Mouse (Mus musculus) forebrain, embryonic 10.5 days (tissue): ENCODE results near the gene Frem1. TPM values are rescaled to one million over a fixed set of nuclear protein-coding genes. Genes with fewer than 3 reads are reported as not detected.

Experiments
- DNase-seq: peaks from one replicate; pipeline ENCODE4 v3.0.0-alpha.2; 2017; ENCODE audit warnings: low spot score; ENCODE audit errors: extremely low spot score
- H3K27ac ChIP-seq: fragments of 300-500 bp; sonication (generic); 2 replicates; pipeline ENCODE4 v1.5.1; 2016; ENCODE audit warnings: mild to moderate bottlenecking
- H3K27me3 ChIP-seq: fragments of 300-500 bp; sonication (generic); 2 replicates; pipeline ENCODE4 v1.6.1; 2016; ENCODE audit warnings: mild to moderate bottlenecking; ENCODE audit not compliant: poor library complexity, severe bottlenecking
- H3K36me3 ChIP-seq: fragments of 300-500 bp; sonication (generic); replicated peaks from 2 replicates; pipeline ENCODE4 v1.6.1; 2016; ENCODE audit warnings: mild to moderate bottlenecking, moderate library complexity
- H3K4me1 ChIP-seq: fragments of 300-500 bp; sonication (generic); 2 replicates; pipeline ENCODE4 v1.6.1; 2016
- H3K4me3 ChIP-seq: fragments of 300-500 bp; sonication (generic); 2 replicates; pipeline ENCODE4 v1.5.1; 2016; ENCODE audit warnings: mild to moderate bottlenecking, moderate library complexity
- H3K9me3 ChIP-seq: fragments of 300-500 bp; sonication (generic); 2 replicates; pipeline ENCODE4 v1.6.1; 2016; ENCODE audit warnings: mild to moderate bottlenecking, moderate library complexity
- WGBS: fragments of 180-500 bp; shearing (Covaris S2); methylation state at CpG from one replicate; pipeline ENCODE4 v1.1.7; 2016; 5-methylcytosine and 5-hydroxymethylcytosine counted together
- polyA plus RNA-seq: library from polyadenylated mRNA; unstranded; fragments of >200 nt; fragmentation: Nextera tagmentation; extraction: Ambion mirVana; gene quantifications from 2 replicates; pipeline ENCODE4 v1.2.1, GENCODE M21; 2016

Gene Frem1
- polyA plus RNA-seq, 1 experiment from 2014 or later: 7.2 TPM

DNA sequence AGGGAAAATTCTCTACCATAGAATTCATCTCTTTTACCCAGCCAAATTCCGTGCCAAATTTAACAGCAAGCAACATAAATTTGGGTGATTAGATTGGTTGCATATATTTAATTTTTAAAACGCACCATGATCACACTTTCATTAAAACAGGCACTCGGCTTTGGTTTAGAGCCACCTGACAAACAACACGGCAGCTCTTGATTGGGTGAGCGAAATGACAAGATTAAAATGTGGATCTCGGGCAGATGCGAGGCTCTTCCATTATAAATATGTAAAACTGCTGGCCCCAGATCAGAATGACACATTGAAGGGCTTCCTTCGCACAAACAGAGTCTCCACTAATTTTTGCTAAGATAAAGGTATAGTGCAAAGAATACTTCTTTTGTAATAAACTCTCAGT lies 105.4 kb downstream of the Frem1 start:
- Histone ChIP-seq H3K9me3 (no peaks in the 10 kb centered on the region), H3K27me3 (no peaks in the 10 kb centered on the region), H3K4me1 (no peaks in the 10 kb centered on the region), H3K4me3 (no peak overlapping the region), H3K27ac (no peak overlapping the region), H3K36me3 (peaks cover 8% of the 10 kb centered on the region; the same call in 1 of the 2 replicates)
- 94% methylated on average over 8 of the region's 8 CpGs for WGBS
- DNase-seq: no peak

DNA sequence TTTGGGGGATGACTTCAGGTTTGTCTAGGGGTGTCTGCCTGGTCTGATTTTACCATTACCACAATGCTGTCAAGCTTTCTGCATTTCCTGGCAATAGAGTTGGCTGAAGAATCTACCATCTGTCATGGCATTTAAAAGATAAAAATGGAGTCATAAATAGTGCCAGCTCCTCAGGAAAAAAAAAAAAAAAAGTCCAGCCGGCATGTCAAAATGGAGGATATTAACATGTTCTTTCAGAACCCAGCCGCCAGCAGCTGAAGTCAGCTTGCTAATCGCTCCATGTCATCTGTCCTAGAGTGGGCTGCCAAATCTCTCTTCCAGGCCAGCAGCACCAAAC lies 105.9 kb downstream of the Frem1 start:
- Histone ChIP-seq H3K4me3 (no peak overlapping the region), H3K9me3 (no peaks in the 10 kb centered on the region), H3K4me1 (no peaks in the 10 kb centered on the region), H3K36me3 (peaks cover 8% of the 10 kb centered on the region; the same call in 1 of the 2 replicates), H3K27me3 (no peaks in the 10 kb centered on the region), H3K27ac (no peak overlapping the region)
- no peak for DNase-seq
- 84% methylated on average over 3 of the region's 3 CpGs for WGBS

DNA sequence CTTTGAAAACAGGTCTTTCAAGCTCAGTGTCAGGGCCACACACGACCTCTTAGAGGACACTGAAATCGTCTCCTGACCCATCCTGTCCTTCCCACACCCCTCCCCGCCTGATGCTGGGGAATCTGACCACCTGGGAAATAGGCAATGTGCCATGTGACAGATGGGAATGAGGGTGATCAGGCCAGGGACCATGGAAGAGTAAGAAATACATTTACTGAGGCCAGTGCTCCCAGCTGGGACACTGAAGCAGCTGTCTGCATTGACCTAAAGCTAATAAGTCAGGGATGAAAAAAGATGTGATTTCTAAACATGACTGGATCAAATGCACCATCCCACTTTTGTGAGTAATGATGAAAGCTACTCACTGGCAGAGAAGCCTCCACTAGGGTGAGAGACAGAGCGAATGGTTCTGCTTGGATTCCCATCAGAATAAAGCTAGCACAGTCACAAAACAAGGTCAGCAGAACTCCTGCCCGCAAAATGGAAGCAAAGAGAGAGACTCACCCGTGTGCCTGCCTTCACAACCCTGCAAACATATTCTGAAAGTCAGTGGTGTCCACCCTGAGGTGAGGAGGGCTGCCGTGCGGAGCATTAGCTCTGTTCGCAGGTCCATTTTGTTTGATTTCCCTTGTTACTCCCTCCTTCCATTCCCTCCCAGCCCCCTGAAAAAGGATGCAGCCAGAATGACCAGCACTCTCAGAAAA lies 106.4 kb downstream of the Frem1 start:
- H3K4me3 ChIP-seq: no peak overlapping the region
- DNase-seq: no peak
- peaks cover 8% of the 10 kb centered on the region; the same call in 1 of the 2 replicates for H3K36me3 ChIP-seq
- H3K27ac ChIP-seq: no peak overlapping the region
- no peaks in the 10 kb centered on the region for H3K4me1 ChIP-seq
- no peaks in the 10 kb centered on the region for H3K27me3 ChIP-seq
- WGBS: 83% methylated on average over 9 of the region's 9 CpGs
- no peaks in the 10 kb centered on the region for H3K9me3 ChIP-seq

DNA sequence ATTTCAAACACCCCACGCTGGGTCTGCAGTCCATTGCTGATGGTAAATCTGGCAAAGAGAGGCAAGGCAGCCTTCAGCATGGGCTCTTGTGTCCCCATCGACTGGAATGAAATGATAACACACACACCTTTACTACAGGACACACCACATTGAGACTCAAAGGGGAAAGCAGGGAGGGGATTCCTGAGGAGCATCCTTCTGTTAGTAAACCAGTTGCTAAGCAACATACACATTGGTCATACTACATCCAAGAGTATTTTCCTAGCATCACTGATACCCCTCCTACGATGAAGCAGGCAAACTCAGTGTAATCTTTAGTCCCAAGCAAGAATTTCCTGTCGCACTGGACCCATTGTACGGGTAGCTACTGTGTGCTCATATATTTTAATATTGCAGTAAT lies 111.5 kb downstream of the Frem1 start:
- H3K36me3 ChIP-seq: peaks cover 12% of the 10 kb centered on the region
- 91% methylated on average over 5 of the region's 5 CpGs for WGBS
- no peak for DNase-seq
- H3K4me1 ChIP-seq: no peaks in the 10 kb centered on the region
- no peak overlapping the region for H3K4me3 ChIP-seq
- no peaks in the 10 kb centered on the region for H3K9me3 ChIP-seq
- H3K27me3 ChIP-seq: no peaks in the 10 kb centered on the region
- H3K27ac ChIP-seq: no peak overlapping the region

DNA sequence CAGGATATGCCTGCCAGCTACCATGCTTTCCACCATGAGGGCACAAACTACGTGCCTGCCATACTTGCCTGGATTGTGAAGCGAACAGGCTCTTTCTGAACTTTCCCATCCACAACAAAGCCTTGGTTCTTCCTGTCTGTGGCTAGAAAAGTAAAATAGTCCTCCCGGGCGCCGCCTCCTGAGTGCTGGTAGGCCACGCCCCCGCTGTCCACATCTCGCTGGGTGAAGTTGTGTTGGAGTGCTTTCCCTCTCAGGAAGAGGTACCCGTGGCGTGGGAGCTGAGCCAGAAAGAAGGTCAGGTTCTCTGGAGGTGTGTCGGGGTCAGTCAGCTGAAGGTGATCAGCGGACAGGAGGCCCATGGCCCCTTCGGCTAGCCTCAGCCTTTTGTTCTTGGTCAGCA lies 111.9 kb downstream of the Frem1 start:
- H3K9me3 ChIP-seq: no peaks in the 10 kb centered on the region
- DNase-seq: no peak
- H3K27ac ChIP-seq: no peak overlapping the region
- 86% methylated on average over 13 of the region's 13 CpGs for WGBS
- peaks cover 12% of the 10 kb centered on the region for H3K36me3 ChIP-seq
- H3K27me3 ChIP-seq: no peaks in the 10 kb centered on the region
- H3K4me1 ChIP-seq: no peaks in the 10 kb centered on the region
- no peak overlapping the region for H3K4me3 ChIP-seq

DNA sequence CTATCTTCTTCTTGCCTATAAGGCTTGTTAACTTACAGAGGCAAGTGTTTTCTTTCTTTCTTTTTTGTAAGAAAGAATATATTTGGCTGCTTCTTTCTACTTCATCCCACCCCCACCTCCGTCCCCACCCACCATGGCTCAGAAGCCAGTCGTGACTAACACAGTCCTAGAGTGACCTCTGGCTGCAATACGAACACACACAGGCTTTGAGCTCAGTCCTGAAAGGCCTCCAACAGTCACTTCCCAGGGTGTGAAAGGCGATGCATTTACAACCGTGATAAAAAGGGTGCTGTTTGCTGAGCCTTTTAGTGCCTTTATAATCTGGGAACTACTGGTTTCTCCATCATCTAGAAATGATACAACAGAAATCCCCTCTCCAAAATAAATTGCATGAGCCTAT lies 117.8 kb downstream of the Frem1 start:
- no peak for DNase-seq
- H3K4me1 ChIP-seq: peaks cover 15% of the 10 kb centered on the region; the same call in 1 of the 2 replicates
- no peaks in the 10 kb centered on the region for H3K27me3 ChIP-seq
- no peak overlapping the region for H3K4me3 ChIP-seq
- H3K9me3 ChIP-seq: no peaks in the 10 kb centered on the region
- 21% methylated on average over 5 of the region's 5 CpGs for WGBS
- H3K27ac ChIP-seq: no peak overlapping the region
- peaks cover 2% of the 10 kb centered on the region; the same call in 1 of the 2 replicates for H3K36me3 ChIP-seq

DNA sequence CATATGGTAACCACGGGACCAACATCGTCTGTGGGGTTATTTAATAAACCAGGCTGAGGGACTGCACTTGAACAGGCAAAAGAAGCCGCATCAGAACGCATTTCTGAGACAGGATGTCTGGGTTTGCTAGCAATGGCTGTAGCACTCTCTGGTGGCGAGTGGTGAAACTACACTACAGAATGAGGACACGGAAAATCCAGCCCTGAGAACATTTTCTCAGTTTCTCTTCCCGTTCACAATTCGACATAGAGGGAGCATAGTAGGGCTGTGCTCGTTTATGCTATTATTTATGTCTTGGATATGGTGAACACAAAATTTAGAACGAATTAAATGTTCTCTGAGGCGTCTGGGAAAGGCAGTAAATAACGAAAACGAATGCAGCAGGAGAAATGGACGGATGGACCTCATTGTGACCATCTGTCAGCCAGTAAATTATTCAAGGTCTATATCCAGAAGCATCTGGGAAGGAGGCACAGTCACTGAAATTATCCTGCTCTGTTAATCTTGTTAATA lies 118.4 kb downstream of the Frem1 start:
- 24% methylated on average over 14 of the region's 14 CpGs for WGBS
- Histone ChIP-seq H3K27ac (0 out of 2 replicates have a peak overlapping the region, but pooled peaks have one; percentile 6), H3K36me3 (no peaks in the 10 kb centered on the region), H3K4me1 (peaks cover 17% of the 10 kb centered on the region; the same call in 1 of the 2 replicates), H3K9me3 (no peaks in the 10 kb centered on the region), H3K27me3 (no peaks in the 10 kb centered on the region), H3K4me3 (peak overlapping the region; percentile 19; the same call in 1 of the 2 replicates)
- peak; percentile 70 for DNase-seq

DNA sequence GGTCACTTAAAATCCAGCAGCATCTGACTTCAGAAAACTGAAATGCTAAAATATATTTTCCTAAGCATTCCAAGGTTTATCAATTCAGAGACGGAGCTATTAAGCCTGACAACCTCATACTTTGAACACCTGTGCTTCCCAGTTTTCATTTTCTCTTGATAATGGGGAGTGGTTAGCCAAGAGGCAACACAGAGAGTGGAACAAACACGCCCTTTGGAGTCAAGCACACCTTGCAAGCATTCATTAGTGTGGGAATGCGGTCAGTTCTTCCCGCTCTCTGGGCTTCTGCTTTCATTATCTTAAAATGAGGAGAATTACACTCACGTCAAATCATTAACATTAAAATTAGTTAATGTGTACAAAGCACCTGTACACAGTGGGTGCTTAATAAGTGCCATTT lies 122.1 kb downstream of the Frem1 start:
- 79% methylated on average over 5 of the region's 5 CpGs for whole genome bisulfite sequencing
- Histone ChIP-seq H3K27ac (no peak overlapping the region), H3K9me3 (no peaks in the 10 kb centered on the region), H3K4me3 (no peak overlapping the region), H3K4me1 (peaks cover 17% of the 10 kb centered on the region; the same call in 1 of the 2 replicates), H3K36me3 (no peaks in the 10 kb centered on the region), H3K27me3 (no peaks in the 10 kb centered on the region)
- DNase-seq: no peak

DNA sequence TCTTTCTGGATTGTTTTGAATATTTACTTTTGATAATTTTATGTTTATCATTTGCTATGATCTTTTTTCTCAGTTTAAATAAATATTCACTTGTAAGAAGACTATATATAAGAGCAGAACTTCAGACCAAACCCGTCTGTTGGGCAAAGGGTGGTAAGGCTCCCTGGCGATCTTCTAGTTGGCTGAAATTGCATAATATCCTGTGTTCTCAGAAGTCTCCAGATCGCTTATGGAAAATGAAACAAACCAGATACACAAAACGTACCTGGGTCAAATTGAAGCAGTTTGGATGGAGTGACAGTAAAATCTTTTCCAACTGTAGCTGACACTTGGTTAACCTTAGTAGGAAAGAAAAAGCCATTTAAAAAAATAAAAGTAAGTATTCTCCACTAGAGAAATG lies 130.2 kb downstream of the Frem1 start:
- H3K4me1 ChIP-seq: peaks cover 20% of the 10 kb centered on the region
- H3K9me3 ChIP-seq: no peaks in the 10 kb centered on the region
- H3K27me3 ChIP-seq: no peaks in the 10 kb centered on the region
- H3K4me3 ChIP-seq: no peak overlapping the region
- no peak overlapping the region for H3K27ac ChIP-seq
- DNase-seq: no peak
- 86% methylated on average over 4 of the region's 4 CpGs for WGBS
- H3K36me3 ChIP-seq: no peaks in the 10 kb centered on the region

DNA sequence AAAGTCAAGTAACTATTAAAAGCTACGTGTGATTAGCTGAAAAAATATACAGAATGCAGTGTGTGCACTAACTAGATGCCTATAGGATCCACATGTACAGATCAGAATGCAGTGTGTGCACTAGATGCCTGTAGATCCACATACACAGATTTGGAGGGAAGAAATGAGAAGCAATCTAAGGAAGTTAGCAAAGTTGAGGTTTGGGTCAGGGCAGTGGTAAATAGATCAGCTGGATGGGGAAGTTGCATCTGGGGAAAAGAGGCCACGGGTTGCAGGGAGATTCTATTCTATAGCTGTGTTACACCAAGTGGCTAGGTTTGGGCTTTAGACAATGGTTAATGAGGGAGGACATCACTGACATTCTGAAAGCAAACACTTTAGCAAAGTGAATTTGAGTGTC lies 133.5 kb downstream of the Frem1 start:
- WGBS: 83% methylated on average over 2 of the region's 2 CpGs
- H3K4me3 ChIP-seq: no peak overlapping the region
- H3K36me3 ChIP-seq: no peaks in the 10 kb centered on the region
- no peaks in the 10 kb centered on the region for H3K27me3 ChIP-seq
- no peaks in the 10 kb centered on the region for H3K9me3 ChIP-seq
- H3K27ac ChIP-seq: no peak overlapping the region
- no peak for DNase-seq
- H3K4me1 ChIP-seq: peaks cover 50% of the 10 kb centered on the region

DNA sequence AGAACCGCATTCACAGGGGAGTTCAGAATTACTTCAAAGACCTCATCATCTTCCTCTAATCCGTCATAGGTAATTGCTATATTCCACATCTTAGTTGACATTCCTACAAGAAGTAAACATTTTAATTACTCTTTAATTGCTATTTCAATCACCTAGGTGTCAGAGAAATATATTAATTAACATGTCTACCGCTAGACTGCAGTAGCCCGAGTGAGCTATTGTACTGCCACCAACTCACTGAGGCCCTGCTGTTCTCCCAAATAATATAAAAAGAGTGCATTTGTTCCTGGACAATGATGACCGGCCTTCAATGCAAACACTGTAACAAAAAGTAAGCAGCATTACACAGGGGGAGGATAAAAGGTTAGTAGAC lies 135.5 kb downstream of the Frem1 start:
- H3K4me1 ChIP-seq: peaks cover 50% of the 10 kb centered on the region
- H3K4me3 ChIP-seq: peak overlapping the region; percentile 18; the same call in 1 of the 2 replicates
- peak overlapping the region; percentile 85 for H3K27ac ChIP-seq
- no peaks in the 10 kb centered on the region for H3K36me3 ChIP-seq
- no peaks in the 10 kb centered on the region for H3K27me3 ChIP-seq
- WGBS: 45% methylated on average over 5 of the region's 5 CpGs
- DNase-seq: no peak
- no peaks in the 10 kb centered on the region for H3K9me3 ChIP-seq

DNA sequence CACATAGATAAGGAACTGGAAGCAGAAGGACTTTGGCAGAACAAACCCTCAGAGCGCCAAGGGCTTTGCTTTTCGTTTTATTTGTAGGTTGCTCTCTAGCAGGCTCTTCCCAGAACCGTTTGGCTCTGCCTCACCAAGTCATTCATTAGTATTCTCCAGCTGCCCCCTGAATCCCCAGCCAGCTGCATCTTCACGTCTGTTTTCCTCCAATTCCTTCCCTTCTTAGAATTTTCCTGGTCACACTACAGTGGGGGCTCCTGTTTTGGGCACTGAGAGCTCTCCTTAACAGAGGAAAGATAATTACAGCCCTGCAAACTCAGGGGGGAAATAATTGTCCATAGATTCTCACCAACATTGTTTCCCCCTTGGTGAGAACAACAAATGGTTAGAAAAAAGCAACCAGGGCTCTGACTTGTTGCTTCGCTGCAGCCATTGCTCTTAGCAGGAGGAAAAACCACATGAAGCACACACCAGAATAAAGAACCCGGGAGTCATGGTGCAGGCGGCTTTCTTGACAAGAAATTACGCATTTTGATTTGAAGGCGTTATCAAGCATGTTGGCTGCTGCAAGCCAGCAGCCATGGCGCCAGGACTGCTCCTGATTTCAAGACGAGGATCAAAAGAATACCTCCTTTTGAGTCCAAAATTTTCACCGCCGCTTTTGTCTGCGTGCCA lies 136.0 kb downstream of the Frem1 start:
- Histone ChIP-seq H3K27ac (peak overlapping the region; percentile 85), H3K4me1 (peaks cover 50% of the 10 kb centered on the region), H3K4me3 (peak overlapping the region; percentile 18; the same call in 1 of the 2 replicates), H3K9me3 (no peaks in the 10 kb centered on the region), H3K36me3 (no peaks in the 10 kb centered on the region), H3K27me3 (no peaks in the 10 kb centered on the region)
- WGBS: 45% methylated on average over 14 of the region's 14 CpGs
- DNase-seq: peak; percentile 47

DNA sequence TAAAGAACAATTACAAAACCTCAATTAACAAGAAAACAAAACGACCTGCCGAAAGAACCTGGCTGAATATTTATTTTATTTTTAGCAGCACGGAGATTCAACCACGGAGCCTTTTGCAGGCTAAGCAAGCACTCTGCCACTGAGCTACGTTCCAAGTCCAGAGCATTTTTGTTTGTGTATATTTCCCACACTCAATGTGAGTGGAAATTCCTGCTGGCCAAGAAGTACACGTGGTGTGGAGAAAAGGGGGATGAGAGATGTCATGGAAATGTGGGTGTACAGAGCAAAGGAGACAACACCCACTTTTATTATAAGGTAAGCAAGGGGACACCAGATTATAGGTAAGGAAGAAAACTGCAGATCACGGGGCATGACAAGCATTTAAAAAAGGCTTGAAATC lies 136.6 kb downstream of the Frem1 start:
- no peak overlapping the region; the same call in 1 of the 2 replicates for H3K4me3 ChIP-seq
- H3K27me3 ChIP-seq: no peaks in the 10 kb centered on the region
- H3K27ac ChIP-seq: peak overlapping the region; percentile 85
- no peaks in the 10 kb centered on the region for H3K36me3 ChIP-seq
- H3K4me1 ChIP-seq: peaks cover 46% of the 10 kb centered on the region
- 69% methylated on average over 7 of the region's 7 CpGs for WGBS
- no peaks in the 10 kb centered on the region for H3K9me3 ChIP-seq
- no peak for DNase-seq
